8 mouse cellular contexts compared by ENCODE assay signal in genomic region chr13:73762938-73763337, GRCm38 (mm10). TPM values are rescaled to one million over a fixed set of nuclear protein-coding genes. Genes with fewer than 3 reads are reported as not detected.
DNase-seq lines count a peak whose midpoint lies in the region; ATAC-seq and TF ChIP-seq lines count a peak whose summit lies in the region.

No protein-coding gene starts in this region.

- no peaks in the 10 kb centered on the region for H3K27me3 ChIP-seq in thymus, adult 2 months (ENCODE audit: control insufficient read depth, insufficient read depth, low read length)
- no peaks in the 10 kb centered on the region for H3K27me3 ChIP-seq in liver, embryonic 11.5 days (replicated peaks; ENCODE audit: control insufficient read depth, insufficient read depth, low read length)
- no peaks in the 10 kb centered on the region for H3K27me3 ChIP-seq in stomach, postnatal 0 days (ENCODE audit: control insufficient read depth, insufficient read depth, low read length)

- peaks cover 42% of the 10 kb centered on the region for H3K4me1 ChIP-seq in thymus, adult 2 months (replicated peaks; ENCODE audit: control insufficient read depth, insufficient read depth, low read length)
- peaks cover 13% of the 10 kb centered on the region; the same call in 1 of the 2 replicates for H3K4me1 ChIP-seq in liver, embryonic 11.5 days (replicated peaks; ENCODE audit: control insufficient read depth, insufficient read depth, low read length)
- H3K4me1 ChIP-seq in stomach, postnatal 0 days (replicated peaks; ENCODE audit: control insufficient read depth, insufficient read depth): 0 out of 2 replicates have a peak, but pooled peaks cover 6% of the 10 kb centered on the region

- no peaks in the 10 kb centered on the region for H3K36me3 ChIP-seq in thymus, adult 2 months (ENCODE audit: control insufficient read depth, insufficient read depth, low read length)
- H3K36me3 ChIP-seq in liver, embryonic 11.5 days (ENCODE audit: control insufficient read depth, insufficient read depth, low read length): no peaks in the 10 kb centered on the region
- H3K36me3 ChIP-seq in stomach, postnatal 0 days (ENCODE audit: control insufficient read depth, insufficient read depth, low read length): no peaks in the 10 kb centered on the region

- 76% methylated on average over 6 of the region's 6 CpGs for WGBS in thymus, adult 2 months
- 33% methylated on average over 6 of the region's 6 CpGs for WGBS in liver, embryonic 11.5 days
- WGBS in stomach, postnatal 0 days: 45% methylated on average over 6 of the region's 6 CpGs

- TF ChIP-seq CTCF in gastrocnemius, adult 2 months (IDR thresholded peaks at IDR 0.05): no peak
- no peak for TF ChIP-seq CTCF in thymus, adult 2 months (IDR thresholded peaks at IDR 0.05; ENCODE audit: borderline replicate concordance, control insufficient read depth, extremely low read depth, insufficient read depth, low read length, poor library complexity)
- no peak for TF ChIP-seq CTCF in stomach, postnatal 0 days (IDR thresholded peaks at IDR 0.05; ENCODE audit: low read depth)

- H3K4me3 ChIP-seq in gastrocnemius, adult 2 months: peak overlapping the region; percentile 88
- peak overlapping the region; percentile 64; the same call in 1 of the 2 replicates for H3K4me3 ChIP-seq in thymus, adult 2 months (ENCODE audit: control insufficient read depth, insufficient read depth, low read length)
- H3K4me3 ChIP-seq in liver, embryonic 11.5 days (ENCODE audit: low read depth, low read length): peak overlapping the region; percentile 71
- peak overlapping the region; percentile 65 for H3K4me3 ChIP-seq in stomach, postnatal 0 days (ENCODE audit: low read depth, low read length)

- TF ChIP-seq POLR2A in thymus, adult 2 months (IDR thresholded peaks at IDR 0.05; ENCODE audit: control insufficient read depth, extremely low read depth, insufficient read depth, low read length, poor library complexity): no peak

- peak overlapping the region; percentile 50 for H3K27ac ChIP-seq in gastrocnemius, adult 2 months
- H3K27ac ChIP-seq in thymus, adult 2 months (ENCODE audit: control insufficient read depth, insufficient read depth, low read length): no peak overlapping the region
- no peak overlapping the region for H3K27ac ChIP-seq in liver, embryonic 11.5 days (ENCODE audit: low read depth, low read length)
- peak overlapping the region; percentile 5; the same call in 1 of the 2 replicates for H3K27ac ChIP-seq in stomach, postnatal 0 days (replicated peaks)

- H3K9me3 ChIP-seq in liver, embryonic 11.5 days (ENCODE audit: control insufficient read depth, low read length): no peaks in the 10 kb centered on the region
- no peaks in the 10 kb centered on the region for H3K9me3 ChIP-seq in stomach, postnatal 0 days (ENCODE audit: control insufficient read depth, low read length)

- ATAC-seq in liver, embryonic 11.5 days (replicated peaks; ENCODE audit: low FRiP score): peak; percentile 15; the same call in 1 of the 2 replicates
- ATAC-seq in stomach, postnatal 0 days (ENCODE audit: low FRiP score, low TSS enrichment): peak; percentile 8

- no peak for DNase-seq in gastrocnemius, adult 2 months
- no peak for DNase-seq in gastrocnemius, adult 18-20 months (ENCODE audit: low spot score)
- no peak for DNase-seq in thymus, adult 2 months
- DNase-seq in thymus, postnatal 14 days: no peak
- DNase-seq in liver, embryonic 11.5 days (ENCODE audit: low spot score): no peak
- DNase-seq in stomach, postnatal 0 days (ENCODE audit: low spot score): no peak
- DNase-seq in left cerebral cortex, postnatal 14 days (ENCODE audit: low spot score in 2 of 2): no peak
- DNase-seq in spleen, postnatal 14 days (ENCODE audit: low spot score in 2 of 2): no peak

- TF ChIP-seq EP300 in stomach, postnatal 0 days (optimal IDR thresholded peaks at IDR 0.05): no peak

- intact Hi-C loops in gastrocnemius, adult 2 months (cut with DNase I): no loop called here
- intact Hi-C loops in left cerebral cortex, postnatal 14 days (cut with DNase I): no loop called here

- no peak overlapping the region for H3K9ac ChIP-seq in liver, embryonic 11.5 days (ENCODE audit: low read depth, low read length)
- 0 out of 2 replicates have a peak overlapping the region, but pooled peaks have one; percentile 31 for H3K9ac ChIP-seq in stomach, postnatal 0 days (ENCODE audit: low read length)

- peak overlapping the region; percentile 95 for H3K4me2 ChIP-seq in liver, embryonic 11.5 days
- H3K4me2 ChIP-seq in stomach, postnatal 0 days (replicated peaks; ENCODE audit: low read depth): peak overlapping the region; percentile 94

RNA-seq across cellular contexts. Expression of gene Slc12a7, which starts 30.0 kb away (rescaled TPM):
- 1 to 10 TPM; 4.1 to 4.9 TPM for total RNA-seq in gastrocnemius, adult 2 months (2021)
- total RNA-seq in gastrocnemius, adult 18-20 months (2021): 1 to 10 TPM; 3.6 to 5.1 TPM
- 144 and 156 TPM in 2 replicates for polyA plus RNA-seq in thymus, adult 2 months (2012; rRNA removed)
- 20.4 and 21.0 TPM in 2 replicates for polyA plus RNA-seq in liver, embryonic 11.5 days (2014; fragmentation: Nextera tagmentation; extraction: Ambion mirVana)
- polyA plus RNA-seq in stomach, postnatal 0 days (2015; fragmentation: Nextera tagmentation; extraction: Ambion mirVana): 17.9 and 19.0 TPM in 2 replicates
- 1 to 10 TPM; 4.9 to 5.4 TPM for total RNA-seq in left cerebral cortex, postnatal 14 days (2021)

RNA-seq across cellular contexts. Expression of gene Slc6a19, which starts 58.3 kb away (rescaled TPM):
- not detected for total RNA-seq in gastrocnemius, adult 2 months (2021)
- under 1 TPM in 1 of 2 experiments, not detected in 1; 0.05 TPM for total RNA-seq in gastrocnemius, adult 18-20 months (2021)
- 18.6 and 40.6 TPM in 2 replicates for polyA plus RNA-seq in thymus, adult 2 months (2012; rRNA removed)
- 0.47 and 0.84 TPM in 2 replicates for polyA plus RNA-seq in liver, embryonic 11.5 days (2014; fragmentation: Nextera tagmentation; extraction: Ambion mirVana)
- polyA plus RNA-seq in stomach, postnatal 0 days (2015; fragmentation: Nextera tagmentation; extraction: Ambion mirVana): 8.8 and 9.2 TPM in 2 replicates
- under 1 TPM in 1 of 2 experiments, not detected in 1; 0.09 TPM for total RNA-seq in left cerebral cortex, postnatal 14 days (2021)

Comparison
In these comparisons a context has a peak if more than half of its experiments do, and no peak if none do; other contexts are left out.
1. H3K27ac ChIP-seq: peak in gastrocnemius, adult 2 months (single experiment) and stomach, postnatal 0 days (single experiment); none in thymus, adult 2 months (single experiment) and liver, embryonic 11.5 days (single experiment).
2. Peak in every context shown above with its lines, with median percentiles within 50 percentile points of each other: H3K4me3 ChIP-seq.